Mouse (Mus musculus): Measurements from ENCODE around the gene Ttyh3. TPM values are rescaled to one million over a fixed set of nuclear protein-coding genes. Genes with fewer than 3 reads are reported as not detected.

Gene Ttyh3
- polyA plus RNA-seq, 1 experiment = 302 TPM

DNA sequence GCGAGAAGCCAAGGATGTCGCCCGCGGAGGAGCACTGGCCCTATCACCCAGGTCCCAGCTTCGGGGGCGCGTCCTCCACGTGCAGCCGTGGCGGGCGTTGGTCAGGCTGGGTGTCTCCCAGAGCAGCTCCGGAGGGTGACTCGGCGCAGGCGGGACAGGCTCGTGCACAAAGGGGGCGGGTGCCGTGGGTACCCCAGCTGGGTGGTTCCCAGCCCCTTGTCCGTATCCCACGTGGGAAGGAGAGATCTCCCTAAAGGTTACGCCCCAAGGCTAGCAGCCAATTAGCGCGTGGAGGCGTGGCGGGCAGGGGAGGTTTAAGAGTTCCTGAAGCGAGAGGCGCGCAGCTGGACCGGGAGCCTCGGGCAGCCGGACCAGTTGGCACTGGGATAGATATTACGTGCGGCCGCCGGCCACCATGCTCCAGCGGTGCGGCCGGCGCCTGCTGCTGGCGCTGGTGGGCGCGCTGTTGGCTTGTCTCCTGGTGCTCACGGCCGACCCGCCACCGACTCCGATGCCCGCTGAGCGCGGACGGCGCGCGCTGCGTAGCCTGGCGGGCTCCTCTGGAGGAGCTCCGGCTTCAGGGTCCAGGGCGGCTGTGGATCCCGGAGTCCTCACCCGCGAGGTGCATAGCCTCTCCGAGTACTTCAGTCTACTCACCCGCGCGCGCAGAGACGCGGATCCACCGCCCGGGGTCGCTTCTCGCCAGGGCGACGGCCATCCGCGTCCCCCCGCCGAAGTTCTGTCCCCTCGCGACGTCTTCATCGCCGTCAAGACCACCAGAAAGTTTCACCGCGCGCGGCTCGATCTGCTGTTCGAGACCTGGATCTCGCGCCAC is 41.6 kb downstream of the Ttyh3 start, which contains the start of gene Lfng:
Gene Lfng, plus strand, starts transcription at position 320 of the 835 bp plus-strand sequence.
- peak within 1 kb of the TSS; percentile 94 for H3K4me3 ChIP-seq (replicated peaks)
- no peaks in the 10 kb centered on the region for H3K9me3 ChIP-seq
- peaks cover 16% of the 10 kb centered on the region for H3K36me3 ChIP-seq (replicated peaks; ENCODE audit: low read length)
- TF ChIP-seq GATA1 (IDR thresholded peaks at IDR 0.05; ENCODE audit: borderline replicate concordance, low read length) (no peak), FLI1 (IDR thresholded peaks at IDR 0.05; ENCODE audit: low read length) (no peak)
- peaks cover 43% of the 10 kb centered on the region for H3K27me3 ChIP-seq (replicated peaks)
- peaks cover 77% of the 10 kb centered on the region for H3K4me1 ChIP-seq

DNA sequence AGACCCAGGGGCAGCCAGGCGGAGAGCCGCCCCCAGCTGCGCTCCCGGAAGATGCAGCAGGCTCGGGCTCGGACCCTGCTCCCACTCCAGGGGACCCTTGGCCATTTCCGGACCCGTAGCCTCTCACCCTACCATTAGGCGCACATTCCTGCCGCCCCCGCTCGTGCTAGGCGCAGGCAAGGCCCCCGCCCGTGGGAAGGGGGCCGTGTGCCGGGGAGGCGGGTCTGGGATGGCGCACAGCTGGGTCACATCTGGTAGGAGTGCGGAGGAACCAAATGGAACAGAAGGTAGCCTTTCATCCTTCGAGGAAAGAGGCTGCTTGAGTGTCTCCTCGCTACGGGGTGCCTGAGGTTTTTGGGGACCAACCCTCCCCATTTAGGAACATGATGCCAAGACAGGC is 42.4 kb downstream of the Ttyh3 start:
- Histone ChIP-seq H3K27me3 (replicated peaks) (peaks cover 50% of the 10 kb centered on the region), H3K36me3 (replicated peaks; ENCODE audit: low read length) (peaks cover 8% of the 10 kb centered on the region), H3K4me1 (peaks cover 73% of the 10 kb centered on the region), H3K9me3 (no peaks in the 10 kb centered on the region), H3K4me3 (replicated peaks) (peak overlapping the region; percentile 94)
- no peak for TF ChIP-seq GATA1 (IDR thresholded peaks at IDR 0.05; ENCODE audit: borderline replicate concordance, low read length)
- TF ChIP-seq FLI1 (IDR thresholded peaks at IDR 0.05; ENCODE audit: low read length) = no peak

GRCm38 (mm10) chr5:140605228-140605627 is 43.6 kb downstream of the Ttyh3 start:
- TF ChIP-seq GATA1 (IDR thresholded peaks at IDR 0.05; ENCODE audit: borderline replicate concordance, low read length) = no peak
- TF ChIP-seq FLI1 (IDR thresholded peaks at IDR 0.05; ENCODE audit: low read length) = no peak
- no peaks in the 10 kb centered on the region for H3K36me3 ChIP-seq (replicated peaks; ENCODE audit: low read length)
- H3K4me1 ChIP-seq = peaks cover 65% of the 10 kb centered on the region
- no peak overlapping the region for H3K4me3 ChIP-seq (replicated peaks)
- H3K27me3 ChIP-seq (replicated peaks) = peaks cover 57% of the 10 kb centered on the region
- no peaks in the 10 kb centered on the region for H3K9me3 ChIP-seq

- Histone ChIP-seq H3K9me3 (no peaks in the 10 kb centered on the region), H3K36me3 (replicated peaks; ENCODE audit: low read length) (no peaks in the 10 kb centered on the region), H3K4me3 (replicated peaks) (no peak overlapping the region), H3K27me3 (replicated peaks) (peaks cover 62% of the 10 kb centered on the region), H3K4me1 (peaks cover 61% of the 10 kb centered on the region)
- TF ChIP-seq GATA1 (IDR thresholded peaks at IDR 0.05; ENCODE audit: borderline replicate concordance, low read length) = no peak
- TF ChIP-seq FLI1 (IDR thresholded peaks at IDR 0.05; ENCODE audit: low read length) = no peak
These were observed 44.4 kb downstream of the Ttyh3 start for GRCm38 (mm10) chr5:140604386-140604785.

DNA sequence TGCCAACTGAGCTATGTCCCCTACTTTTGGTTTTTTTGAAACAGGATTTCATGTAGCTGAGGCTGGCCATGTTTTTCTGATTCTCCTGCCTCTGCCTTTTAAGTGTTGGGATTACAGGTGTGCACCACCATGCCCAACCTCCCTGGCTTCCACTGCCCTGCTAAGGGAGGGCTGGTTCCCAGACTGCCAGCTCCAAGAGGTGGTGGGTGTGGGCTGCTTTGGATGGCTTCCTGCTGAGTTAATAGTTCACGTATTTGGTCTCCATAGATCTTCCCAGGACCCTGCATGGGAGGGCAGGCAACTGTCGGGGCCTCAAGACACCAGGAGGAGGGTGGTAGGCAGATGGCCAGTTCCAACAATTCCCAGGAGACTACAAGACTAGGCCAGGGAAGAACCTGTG is 46.3 kb downstream of the Ttyh3 start:
- TF ChIP-seq GATA1 (IDR thresholded peaks at IDR 0.05; ENCODE audit: borderline replicate concordance, low read length) = no peak
- no peak for TF ChIP-seq FLI1 (IDR thresholded peaks at IDR 0.05; ENCODE audit: low read length)
- H3K27me3 ChIP-seq (replicated peaks) = peaks cover 69% of the 10 kb centered on the region

DNA sequence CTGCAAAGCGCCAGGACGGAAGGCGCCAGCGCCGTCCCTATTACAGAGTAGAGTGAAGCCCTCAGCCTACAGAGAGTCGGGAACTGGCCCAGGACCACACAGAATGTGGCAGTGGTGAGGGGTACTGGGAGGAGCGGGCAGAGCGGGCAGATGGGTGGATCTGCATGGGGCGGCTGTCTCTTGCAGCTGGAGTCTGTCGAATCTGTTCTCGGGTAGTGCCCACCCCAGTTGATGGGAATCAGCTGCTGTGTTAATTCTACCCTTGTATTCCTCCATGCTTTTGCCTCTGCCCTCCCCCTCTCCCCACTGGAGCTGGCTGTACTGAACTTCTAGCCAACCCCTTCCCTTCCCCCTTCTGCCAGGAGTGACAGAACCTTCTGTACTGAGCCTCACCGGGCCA is 47.1 kb downstream of the Ttyh3 start:
- no peak overlapping the region for H3K4me3 ChIP-seq (replicated peaks)
- no peaks in the 10 kb centered on the region for H3K9me3 ChIP-seq
- no peaks in the 10 kb centered on the region for H3K36me3 ChIP-seq (replicated peaks; ENCODE audit: low read length)
- H3K27me3 ChIP-seq (replicated peaks) = peaks cover 62% of the 10 kb centered on the region
- TF ChIP-seq FLI1 (IDR thresholded peaks at IDR 0.05; ENCODE audit: low read length) (no peak), GATA1 (IDR thresholded peaks at IDR 0.05; ENCODE audit: borderline replicate concordance, low read length) (no peak)
- H3K4me1 ChIP-seq = peaks cover 51% of the 10 kb centered on the region

More for the DNA sequence above, 46.3 kb downstream of the Ttyh3 start:
- Histone ChIP-seq H3K36me3 (replicated peaks; ENCODE audit: low read length) (no peaks in the 10 kb centered on the region), H3K4me3 (replicated peaks) (no peak overlapping the region), H3K4me1 (peaks cover 51% of the 10 kb centered on the region), H3K9me3 (no peaks in the 10 kb centered on the region)

DNA sequence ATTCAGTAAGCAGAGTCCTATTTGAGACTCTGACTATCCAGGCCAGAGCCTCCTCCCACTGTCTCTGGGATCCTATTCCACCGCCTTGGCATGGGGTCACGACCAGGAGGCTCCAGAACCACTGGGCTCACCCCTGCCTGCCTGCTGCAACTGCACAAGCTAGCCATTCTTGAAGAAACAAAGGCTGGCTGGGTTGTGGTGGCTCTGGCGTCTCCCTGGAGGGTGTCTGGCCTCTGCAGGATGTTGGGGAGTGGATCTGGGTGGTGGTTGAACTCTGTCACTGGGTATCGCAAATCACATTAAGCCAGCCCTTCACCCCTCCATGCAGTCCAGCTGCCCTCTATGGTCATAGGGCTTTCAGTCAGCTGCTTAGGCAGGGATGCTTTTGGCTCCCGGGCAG is 48.9 kb downstream of the Ttyh3 start:
- Histone ChIP-seq H3K9me3 (no peaks in the 10 kb centered on the region), H3K27me3 (replicated peaks) (peaks cover 57% of the 10 kb centered on the region), H3K4me3 (replicated peaks) (no peak overlapping the region), H3K4me1 (peaks cover 51% of the 10 kb centered on the region), H3K36me3 (replicated peaks; ENCODE audit: low read length) (no peaks in the 10 kb centered on the region)
- TF ChIP-seq FLI1 (IDR thresholded peaks at IDR 0.05; ENCODE audit: low read length) = no peak
- no peak for TF ChIP-seq GATA1 (IDR thresholded peaks at IDR 0.05; ENCODE audit: borderline replicate concordance, low read length)

DNA sequence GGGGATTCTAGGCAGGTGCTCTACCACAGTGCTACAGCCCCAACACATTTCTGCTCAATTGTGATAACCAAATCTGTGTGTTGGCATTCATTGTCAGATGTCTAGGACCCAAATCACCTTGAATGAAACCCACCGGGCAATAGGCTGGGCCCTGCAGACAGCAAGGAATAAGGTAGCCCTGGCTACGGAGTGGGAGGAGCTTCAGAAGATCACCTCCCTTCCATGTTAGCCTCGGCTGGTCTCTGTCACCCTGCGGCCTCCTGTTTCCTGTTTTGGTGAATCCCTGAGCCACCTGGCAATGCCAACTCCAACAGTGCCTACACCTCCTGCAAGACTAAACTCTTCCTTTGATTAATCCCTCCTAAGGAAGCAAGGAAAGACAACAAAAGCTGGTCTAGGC is 51.0 kb downstream of the Ttyh3 start:
- H3K27me3 ChIP-seq (replicated peaks) = peaks cover 55% of the 10 kb centered on the region
- TF ChIP-seq FLI1 (IDR thresholded peaks at IDR 0.05; ENCODE audit: low read length) (no peak), GATA1 (IDR thresholded peaks at IDR 0.05; ENCODE audit: borderline replicate concordance, low read length) (no peak)
- peaks cover 45% of the 10 kb centered on the region for H3K4me1 ChIP-seq

GRCm38 (mm10) chr5:140596927-140597588 is 51.8 kb downstream of the Ttyh3 start:
- peaks cover 45% of the 10 kb centered on the region for H3K4me1 ChIP-seq
- TF ChIP-seq FLI1 (IDR thresholded peaks at IDR 0.05; ENCODE audit: low read length) = no peak
- TF ChIP-seq GATA1 (IDR thresholded peaks at IDR 0.05; ENCODE audit: borderline replicate concordance, low read length) = no peak
- H3K4me3 ChIP-seq (replicated peaks) = peak overlapping the region; percentile 86
- H3K36me3 ChIP-seq (replicated peaks; ENCODE audit: low read length) = no peaks in the 10 kb centered on the region
- peaks cover 54% of the 10 kb centered on the region for H3K27me3 ChIP-seq (replicated peaks)
- H3K9me3 ChIP-seq = no peaks in the 10 kb centered on the region

More for the DNA sequence above, 51.0 kb downstream of the Ttyh3 start:
- Histone ChIP-seq H3K9me3 (no peaks in the 10 kb centered on the region), H3K4me3 (replicated peaks) (no peak overlapping the region), H3K36me3 (replicated peaks; ENCODE audit: low read length) (no peaks in the 10 kb centered on the region)

DNA sequence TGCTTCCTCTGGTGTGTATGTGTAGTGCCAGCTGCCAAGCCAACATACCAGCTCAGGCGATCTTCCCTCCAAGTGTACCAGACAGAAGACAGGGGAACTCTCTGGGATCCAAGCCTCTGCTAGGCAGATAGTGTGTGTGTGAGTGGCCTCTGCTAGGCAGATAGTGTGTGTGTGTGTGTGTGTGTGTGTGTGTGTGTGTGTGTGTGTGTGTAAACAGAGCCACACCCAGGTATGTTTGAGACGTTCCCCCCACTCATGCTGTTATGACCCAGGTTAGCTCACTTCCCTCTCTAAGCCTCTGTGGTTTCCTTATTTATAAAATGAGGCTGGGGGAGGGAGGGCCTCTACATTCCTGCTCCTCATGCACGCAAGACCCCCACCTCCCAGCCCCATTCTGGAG is 52.4 kb downstream of the Ttyh3 start:
- Histone ChIP-seq H3K27me3 (replicated peaks) (peaks cover 55% of the 10 kb centered on the region), H3K36me3 (replicated peaks; ENCODE audit: low read length) (no peaks in the 10 kb centered on the region), H3K4me3 (replicated peaks) (peak overlapping the region; percentile 86), H3K4me1 (peaks cover 45% of the 10 kb centered on the region), H3K9me3 (no peaks in the 10 kb centered on the region)
- TF ChIP-seq FLI1 (IDR thresholded peaks at IDR 0.05; ENCODE audit: low read length) = no peak
- no peak for TF ChIP-seq GATA1 (IDR thresholded peaks at IDR 0.05; ENCODE audit: borderline replicate concordance, low read length)
